Mouse (Mus musculus) adrenal gland, postnatal 36 days (tissue): ENCODE data around the gene Ndufc2. TPM values are rescaled to one million over a fixed set of nuclear protein-coding genes. Genes with fewer than 3 reads are reported as not detected.
A peak's percentile ranks its signal among the peaks of the same experiment; 100 is the strongest.

Experiments used
- DNase-seq, 2 experiments: peaks; one replicate each; pipeline ENCODE4 v3.0.0; 2021; ENCODE audit warnings: mixed read lengths in 1 of 2
- total RNA-seq, 2 experiments: library from RNA; stranded (reverse); gene quantifications; 2 replicates each; pipeline ENCODE4 v1.2.3; 2021

The Ndufc2 gene
- total RNA-seq, 2 experiments from 2014 or later, result 306 to 313 TPM

DNA sequence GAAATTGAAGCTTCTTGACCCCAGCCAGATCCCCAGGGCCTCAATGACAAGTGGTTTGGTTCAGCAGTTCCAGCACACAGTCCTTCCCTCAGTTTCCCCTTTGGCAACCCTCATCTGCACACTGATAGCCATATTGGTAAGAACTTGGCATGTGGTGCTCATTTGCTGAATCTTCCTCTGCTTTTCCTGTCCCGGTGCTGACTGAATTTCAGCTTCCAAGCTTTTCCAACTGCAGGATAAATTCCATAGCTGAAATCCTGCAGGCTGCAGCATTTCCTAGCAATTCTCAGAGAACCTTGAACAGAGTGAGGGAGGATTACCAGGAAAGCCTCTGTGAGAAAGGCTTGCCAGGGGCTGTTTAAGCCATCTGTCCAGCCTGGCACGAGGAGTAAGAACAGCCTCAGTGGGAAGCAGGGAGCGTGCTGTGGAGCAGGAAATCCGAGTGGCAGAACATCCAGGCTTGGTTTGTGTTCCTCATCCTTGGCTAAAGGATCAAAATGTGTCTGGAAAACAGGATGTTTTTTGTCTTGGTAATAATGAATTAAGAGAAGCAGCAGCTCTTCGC lies 12.9 kb upstream of the Ndufc2 start:
- DNase-seq, result no peak

DNA sequence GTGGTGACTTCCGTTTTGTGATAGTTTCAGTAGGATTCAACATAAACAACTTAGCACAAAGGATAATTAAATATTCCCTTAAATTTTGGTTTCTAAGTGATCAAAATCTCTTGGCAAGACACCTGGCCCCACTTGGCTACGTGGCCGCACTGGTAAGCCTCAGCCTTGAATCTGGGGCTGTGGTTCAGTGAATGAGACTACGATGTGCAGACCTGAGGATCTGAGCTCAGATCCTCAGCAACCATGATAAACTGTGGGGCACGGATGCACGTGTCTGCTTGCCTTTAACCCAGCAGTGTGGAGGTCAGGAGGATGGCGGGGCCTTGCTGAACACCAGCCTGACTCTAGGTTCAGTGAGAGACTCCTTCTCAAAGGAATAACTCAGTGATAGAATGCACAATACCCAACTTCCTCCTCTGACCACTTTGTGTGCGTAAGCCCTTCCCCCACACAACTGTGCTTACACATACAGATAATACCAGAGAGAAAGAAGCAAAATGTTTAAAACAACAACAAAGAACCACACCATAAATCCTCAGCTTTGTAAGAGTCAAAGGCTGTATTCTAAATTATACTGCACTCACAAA lies 12.1 kb upstream of the Ndufc2 start:
- DNase-seq, result no peak

DNA sequence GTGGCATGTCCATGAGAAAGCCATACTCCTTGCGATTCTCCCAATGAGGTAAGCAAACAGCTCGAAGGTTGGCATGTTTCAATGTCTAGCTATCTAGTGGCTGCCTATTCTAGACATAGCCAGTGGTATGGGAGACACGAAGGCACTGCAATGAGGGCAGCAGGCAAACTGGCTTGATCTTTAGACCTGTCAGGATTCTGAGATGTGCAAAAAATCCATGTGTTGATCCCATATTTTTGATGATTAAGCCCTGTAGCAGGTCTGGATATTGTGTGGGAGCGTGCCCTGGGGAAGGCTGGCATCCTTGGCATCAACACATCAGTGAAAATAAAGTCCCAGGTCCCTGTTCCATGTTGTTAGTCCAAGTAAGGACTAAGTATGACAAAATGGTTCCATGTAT lies 11.3 kb upstream of the Ndufc2 start:
- no peak for DNase-seq

DNA sequence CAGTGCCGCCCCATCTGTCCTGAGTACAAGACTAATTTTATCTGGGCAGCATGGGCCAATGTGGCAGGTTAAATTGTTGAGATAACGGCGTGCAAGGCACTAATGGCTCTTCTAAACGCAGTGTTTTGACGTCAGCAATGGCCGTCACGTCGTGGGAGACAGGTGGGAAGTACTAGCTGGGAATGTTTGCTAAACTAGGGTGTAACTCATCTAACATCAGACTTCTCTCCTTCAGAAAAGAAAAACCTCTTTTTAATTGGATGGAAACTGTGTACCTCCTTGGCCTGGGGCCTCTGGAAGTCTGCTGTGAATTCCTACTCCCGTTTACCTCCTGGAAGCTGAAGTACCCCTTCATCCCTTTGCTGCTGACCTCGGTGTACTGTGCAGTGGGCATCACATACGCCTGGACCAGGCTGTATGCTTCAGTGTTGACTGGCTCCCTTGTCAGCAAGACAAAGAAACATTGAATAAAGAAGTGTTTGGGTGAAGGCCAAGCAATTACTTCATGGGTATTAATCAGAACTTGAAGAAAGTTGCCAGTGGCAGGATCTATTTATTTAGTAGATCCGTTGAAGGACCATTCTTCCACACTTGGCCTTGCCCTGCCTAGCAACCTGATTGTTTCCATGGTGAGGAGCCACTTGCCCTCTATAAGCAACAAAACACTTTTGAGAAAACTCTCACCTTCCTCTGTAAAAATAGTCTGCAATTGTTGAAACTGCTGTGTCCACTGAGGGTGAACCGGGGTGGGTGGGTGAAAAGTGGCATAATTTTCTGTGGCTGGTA lies 8.3 kb upstream of the Ndufc2 start:
- no peak for DNase-seq

DNA sequence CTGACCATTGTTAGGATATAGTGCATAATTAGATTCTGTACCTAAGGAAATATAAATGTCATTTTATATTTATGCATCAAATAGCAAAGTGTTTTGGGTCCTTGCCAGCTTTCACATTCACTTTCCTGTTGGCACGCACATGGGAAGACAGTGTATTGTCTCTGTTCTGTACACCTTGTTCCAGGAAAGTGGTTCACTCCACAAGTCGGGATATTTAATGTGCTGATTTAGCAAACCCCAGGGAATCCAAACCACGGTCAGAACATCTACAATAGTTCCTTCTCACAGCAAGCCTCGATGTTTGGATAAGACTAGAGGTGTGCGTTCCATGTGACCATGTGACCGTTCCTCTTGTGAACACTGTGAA lies 7.7 kb upstream of the Ndufc2 start:
- no peak for DNase-seq

DNA sequence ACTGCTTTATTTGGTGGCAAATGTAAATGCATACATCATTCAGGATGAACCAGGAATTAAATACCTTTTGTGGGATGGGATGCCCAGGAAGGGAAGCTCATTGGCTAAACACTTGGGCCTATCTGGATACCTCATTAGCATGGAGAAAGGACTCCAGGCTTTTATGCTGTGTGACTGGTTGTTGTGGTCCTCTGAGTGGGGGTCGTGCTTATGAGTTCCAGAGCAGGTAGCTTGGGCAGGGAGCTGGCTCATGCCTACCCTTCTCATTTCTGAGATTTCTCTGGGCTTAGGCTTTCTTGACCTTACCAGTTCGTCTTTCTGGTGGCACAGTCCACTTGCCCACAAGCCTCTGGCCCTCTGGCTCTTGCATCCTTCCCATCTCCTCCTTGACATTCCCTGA lies 5.4 kb upstream of the Ndufc2 start:
- DNase-seq, result no peak

DNA sequence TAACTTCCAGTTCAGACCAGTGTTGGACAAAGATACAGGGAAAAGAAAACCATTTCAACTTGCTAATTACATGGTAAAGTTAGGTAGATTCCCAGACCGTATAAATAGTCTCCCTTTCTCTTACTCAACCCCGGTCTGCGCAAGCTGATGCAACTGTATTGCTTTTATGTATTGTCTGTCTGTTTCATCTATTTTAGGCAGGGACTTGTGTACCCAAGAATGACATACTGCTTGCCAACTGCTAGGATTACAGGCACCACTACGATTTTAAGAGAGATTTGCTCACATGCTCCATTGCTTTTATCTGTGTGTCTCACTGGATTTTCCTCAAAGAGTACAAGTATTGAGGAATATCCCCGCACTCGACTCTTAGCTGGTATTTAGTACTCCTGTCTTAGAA lies 860 bp upstream of the Ndufc2 start:
- no peak for DNase-seq

DNA sequence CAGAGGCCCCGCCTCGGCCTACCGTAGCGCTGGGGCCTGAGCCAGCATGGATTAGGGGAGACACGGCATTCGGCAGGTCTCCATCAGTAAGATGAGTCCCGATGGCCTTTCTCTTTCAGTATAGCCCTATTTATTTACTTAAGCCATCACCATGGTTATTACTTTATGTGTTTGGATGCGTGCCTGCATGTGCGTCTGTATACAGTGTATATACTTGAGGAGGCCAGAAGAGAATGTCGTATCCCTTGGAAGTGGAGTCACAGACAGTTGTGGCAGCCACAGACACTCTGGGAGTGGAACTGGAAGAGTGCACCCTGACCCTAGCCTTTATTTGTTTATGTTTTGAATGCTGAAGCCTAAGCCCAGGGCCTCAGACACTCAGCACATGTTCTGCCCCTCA lies 7.3 kb downstream of the Ndufc2 start:
- no peak for DNase-seq

DNA sequence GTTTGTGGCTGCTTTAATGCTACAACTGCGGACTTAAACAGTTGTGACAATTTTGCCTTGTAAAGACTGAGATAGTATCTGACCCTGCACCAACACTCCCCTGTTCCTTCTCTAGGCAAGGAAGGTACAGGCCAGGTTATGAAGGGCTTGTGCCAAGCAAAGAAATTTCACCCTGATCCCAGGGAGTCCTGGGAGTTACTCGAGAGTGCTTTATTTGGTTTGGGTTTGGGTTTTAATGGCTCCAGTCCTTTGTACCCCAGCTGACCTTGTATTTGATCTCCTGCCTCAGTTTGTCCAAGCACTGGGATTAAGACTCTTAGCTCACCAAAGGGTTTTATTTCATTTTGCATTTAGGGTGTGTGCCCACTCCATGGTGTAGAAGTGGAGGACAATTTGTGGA lies 11.3 kb downstream of the Ndufc2 start:
- DNase-seq, result no peak

DNA sequence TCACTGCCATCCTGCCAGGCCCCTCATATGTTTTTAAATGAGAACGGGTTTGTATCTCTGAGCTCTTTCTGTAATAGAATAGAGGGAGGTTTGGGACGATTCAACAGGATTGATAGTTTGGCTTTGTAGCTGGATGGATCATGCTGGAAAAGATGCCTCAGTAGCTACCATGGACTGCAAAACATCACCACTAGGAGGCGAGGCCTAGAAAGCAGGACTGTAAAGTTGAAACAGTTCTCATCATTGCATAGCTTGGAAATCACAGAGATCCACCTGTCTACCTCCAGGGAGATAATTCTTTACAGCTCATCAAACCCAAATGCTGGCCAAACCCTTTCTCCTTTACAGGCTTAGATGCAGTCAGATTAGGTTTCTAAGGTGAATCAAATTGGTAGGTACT lies 11.8 kb downstream of the Ndufc2 start:
- no peak for DNase-seq

DNA sequence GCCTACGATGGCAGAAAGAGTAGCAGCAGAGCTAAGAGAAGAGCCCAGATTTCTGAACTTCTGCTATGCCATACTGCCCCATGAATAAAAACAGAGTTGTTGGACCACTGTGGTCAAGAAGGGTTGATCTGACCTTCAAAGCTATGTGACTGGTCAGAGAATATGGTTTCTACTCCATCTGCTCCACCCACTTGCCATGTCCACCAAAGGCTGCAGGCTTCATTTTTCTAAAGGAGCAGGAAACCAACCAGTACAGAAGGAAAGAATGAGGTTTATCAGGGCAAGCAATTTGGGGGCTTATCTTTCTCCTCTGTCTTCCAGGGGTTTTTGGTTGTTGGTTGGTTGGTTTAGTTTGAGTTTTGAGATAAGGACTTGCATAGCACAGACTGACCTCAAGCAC lies 14.2 kb downstream of the Ndufc2 start:
- no peak for DNase-seq

DNA sequence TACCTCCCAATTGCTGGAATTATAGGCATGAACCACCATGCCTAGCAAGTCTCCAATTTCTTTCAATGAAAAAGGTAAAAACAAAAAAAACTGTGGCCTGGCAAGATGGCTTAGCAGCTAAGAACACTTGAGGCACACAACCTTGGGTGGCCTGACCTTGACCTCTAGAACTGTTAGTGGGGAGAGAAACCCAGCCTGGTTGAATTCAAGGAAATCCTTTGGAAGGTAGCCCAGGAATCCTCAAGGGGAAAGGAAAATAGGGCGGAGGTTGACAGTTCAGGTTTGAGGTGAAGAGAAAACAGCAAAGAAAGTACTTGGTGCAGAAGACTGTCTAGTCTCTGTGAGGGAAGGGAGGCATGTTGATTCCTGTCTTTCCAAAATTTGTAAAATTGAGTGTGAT lies 14.6 kb downstream of the Ndufc2 start:
- DNase-seq, result peak; percentile 46 to 70

DNA sequence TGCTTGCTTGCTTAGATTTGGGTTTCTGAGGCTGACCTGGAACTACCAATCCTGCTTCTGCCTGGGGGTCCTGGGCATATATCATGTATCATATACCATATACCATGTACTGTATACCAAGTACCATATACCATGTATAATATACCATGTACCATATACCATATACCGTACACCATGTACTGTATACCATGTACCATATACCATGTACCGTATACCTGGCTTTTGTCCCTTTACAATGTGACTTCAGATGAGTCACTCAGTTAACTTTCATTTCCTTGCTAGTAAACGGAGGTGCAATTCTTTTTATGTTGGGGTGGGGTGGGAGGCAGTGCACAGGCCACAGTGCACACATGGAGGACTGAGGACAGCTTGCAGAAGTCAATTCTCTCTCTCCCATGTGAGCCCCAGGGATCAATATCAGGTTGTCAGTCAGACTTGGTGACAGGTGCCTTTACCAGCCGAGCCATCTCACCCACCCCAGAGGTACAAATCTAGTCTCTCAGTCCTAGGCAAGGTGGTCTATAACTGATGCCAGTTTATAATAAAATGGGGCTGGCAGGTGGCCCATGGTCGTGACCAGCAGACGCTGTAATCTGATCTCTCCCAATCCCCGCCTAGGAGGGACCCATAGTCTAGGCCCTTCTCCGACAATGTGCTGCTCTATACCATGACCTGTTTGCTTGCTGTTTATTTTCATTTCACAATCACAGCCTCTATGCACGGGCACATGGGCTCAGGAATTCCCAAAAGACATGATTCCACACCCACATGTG lies 15.3 kb downstream of the Ndufc2 start:
- DNase-seq, result no peak

DNA sequence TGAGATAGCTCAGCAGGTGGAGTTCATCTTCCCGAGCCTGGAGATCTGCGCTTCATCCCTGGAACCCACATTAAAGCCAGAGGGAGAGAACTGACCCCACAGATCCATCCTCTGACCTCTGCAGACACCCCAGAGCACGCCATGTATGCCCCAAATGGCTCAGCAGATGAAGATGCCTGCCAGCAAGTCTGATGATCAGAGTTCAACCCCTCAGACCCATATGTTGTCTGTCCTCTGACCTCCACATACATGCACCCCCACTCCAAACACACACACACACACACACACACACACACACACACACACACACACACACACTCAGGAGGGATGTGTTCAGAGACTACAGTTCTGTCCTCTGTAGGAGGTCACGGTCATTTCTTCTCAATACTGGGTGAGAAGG lies 16.7 kb downstream of the Ndufc2 start:
- no peak for DNase-seq

DNA sequence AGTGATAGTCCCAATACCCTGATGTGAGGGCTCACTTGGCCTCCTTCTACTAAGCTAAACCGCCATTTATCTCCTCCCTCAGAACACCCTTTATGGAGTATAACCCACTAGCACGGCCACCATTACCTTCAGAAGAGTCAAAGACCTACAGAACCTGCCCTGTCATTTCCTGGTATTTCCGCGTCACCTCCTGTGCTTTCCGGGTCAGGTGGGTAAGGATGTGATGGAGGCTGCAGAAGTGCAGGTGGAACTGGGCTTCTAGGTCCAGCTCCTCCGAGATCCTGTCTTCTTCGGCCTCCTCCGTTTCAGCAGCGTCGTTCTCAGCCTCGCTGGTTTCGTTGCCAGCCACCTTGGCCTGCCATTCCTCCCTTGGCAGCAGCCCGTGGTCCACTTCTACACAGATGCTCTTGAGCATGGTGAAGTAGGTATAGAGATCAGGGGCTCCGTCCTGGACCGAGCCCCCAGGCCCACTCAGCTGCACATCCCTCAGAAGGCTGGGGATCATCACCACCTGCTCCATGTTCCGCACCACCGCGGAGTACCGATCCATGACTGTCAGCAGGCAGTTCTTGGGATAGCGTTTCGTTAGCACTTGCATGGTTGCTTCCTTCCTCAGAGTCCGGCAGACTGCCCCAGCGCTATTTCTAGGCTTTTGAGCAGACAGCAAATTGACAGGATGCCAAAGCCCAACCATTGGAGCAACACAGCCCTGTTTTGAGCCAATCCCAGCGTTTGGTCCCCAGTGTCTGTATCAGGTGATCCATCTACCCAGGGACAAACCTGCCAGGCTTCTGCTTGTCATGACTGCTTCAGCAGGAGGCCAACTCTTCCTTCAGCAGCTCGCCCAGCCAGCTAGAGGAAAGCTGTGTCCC lies 17.3 kb downstream of the Ndufc2 start, which contains the start of gene Thrsp:
Gene Thrsp, minus strand, starts transcription at position 825 of the 872 bp plus-strand sequence.
- DNase-seq, result peak; percentile 83 to 85

DNA sequence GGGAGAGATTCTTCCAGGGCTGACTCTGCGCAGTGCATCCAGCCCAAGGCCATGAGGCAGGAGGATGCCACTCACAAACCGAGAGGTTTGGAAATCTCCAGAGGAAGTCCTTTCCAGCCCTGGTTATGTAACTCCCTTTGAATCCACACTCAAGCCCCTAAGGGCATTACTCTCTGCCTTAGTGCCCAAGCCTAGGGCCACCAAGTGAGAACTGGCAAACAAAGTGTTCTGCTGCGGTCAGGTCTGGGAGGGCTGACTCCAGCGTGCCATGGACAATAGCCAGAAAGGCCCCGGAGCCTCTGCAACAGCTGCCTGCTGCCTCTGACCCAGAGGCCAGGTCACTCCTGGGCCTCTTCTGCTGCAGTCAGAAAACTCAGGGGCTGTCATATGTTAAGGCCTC lies 18.9 kb downstream of the Ndufc2 start:
- peak; percentile 77 to 78 for DNase-seq

DNA sequence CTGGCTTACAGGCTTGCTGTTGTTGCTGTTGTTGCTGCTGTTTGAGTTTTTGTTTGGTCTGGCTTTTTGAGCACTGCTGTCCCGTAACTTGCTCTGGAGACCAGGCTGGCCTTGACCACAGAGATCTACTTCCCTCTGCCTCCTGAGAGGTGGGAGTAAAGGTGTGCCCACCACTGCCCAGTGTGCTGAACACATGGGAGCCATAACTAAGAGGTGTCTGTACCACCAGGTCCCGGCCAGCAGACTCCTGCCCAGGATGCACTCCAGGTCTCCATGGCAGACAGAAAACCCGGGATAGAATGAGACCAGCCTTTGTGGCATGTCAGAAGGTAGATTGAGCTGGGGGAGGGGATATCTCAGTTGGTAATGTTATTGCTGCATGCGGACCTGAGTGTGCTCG lies 19.4 kb downstream of the Ndufc2 start:
- no peak for DNase-seq

DNA sequence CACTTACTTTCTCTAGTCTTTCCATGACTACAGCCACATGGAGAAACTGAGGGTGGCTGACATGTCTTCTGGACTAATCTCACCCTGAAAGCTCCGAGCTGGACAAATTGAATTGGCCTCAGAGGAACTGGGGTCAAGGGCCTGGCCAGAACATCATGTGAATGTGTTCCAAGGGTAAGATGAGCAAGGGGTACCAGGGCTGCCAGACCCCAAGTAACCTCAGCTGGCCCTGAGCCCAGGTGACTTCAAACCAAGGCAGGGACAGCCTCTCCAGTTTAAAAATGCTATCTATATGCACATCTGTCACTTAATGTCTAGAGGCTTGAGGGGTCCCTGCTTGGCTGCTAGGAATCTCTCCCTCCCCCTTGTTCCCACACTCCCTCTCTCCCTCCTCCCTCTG lies 20.6 kb downstream of the Ndufc2 start:
- DNase-seq, result peak; percentile 47 to 70

DNA sequence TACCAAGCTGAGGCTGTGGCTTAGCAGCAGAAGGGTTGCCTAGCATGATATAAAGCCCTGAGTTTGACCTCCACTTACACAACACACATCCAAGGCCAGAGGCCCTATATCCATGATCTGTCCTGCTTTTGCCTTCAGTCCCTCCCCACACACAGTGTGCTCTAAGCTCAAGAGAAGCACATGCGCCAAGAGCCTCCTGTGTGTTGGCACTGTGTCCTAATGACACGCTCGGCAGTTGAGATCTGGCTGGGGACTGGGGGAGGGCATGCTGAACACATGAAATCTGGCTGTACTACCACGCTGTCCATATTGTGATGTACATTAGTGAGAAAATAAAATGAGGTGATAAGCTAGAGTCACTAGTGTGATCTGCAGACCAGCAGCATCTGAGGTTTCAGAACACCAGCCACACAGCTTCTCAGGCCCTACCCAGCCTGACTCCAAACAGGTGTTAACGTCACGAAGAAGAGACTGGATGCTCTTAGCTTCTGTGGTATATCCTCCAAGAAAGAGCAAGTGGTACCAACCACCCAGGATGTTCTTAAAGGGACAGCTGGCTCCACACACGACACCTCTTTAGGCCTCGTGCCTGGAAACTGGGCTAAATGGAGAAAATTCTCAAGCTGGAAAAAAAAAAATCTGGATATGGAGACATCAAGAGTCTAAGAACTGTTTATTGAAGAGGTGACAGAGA lies 21.3 kb downstream of the Ndufc2 start:
- peak; percentile 78 to 79 for DNase-seq

DNA sequence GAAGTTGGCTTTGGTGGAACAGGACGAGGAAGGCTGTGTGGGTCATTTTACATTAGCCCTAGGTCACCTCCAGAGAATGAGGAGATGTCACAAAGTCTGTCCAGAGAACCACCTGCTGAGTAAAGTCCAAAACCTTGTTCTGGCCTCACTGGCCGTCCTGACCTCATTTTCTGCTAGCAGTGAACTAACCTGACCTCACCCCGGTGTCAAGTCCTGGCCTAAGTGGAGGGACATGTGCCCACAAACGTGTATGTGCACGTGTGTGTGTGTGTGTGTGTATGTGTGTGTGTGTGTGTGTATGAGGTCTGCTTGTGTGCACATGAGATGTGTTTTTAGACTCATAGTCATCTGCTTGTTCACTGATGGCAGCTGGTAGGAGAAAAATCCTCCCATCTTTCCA lies 24.0 kb downstream of the Ndufc2 start:
- DNase-seq, result no peak

DNA sequence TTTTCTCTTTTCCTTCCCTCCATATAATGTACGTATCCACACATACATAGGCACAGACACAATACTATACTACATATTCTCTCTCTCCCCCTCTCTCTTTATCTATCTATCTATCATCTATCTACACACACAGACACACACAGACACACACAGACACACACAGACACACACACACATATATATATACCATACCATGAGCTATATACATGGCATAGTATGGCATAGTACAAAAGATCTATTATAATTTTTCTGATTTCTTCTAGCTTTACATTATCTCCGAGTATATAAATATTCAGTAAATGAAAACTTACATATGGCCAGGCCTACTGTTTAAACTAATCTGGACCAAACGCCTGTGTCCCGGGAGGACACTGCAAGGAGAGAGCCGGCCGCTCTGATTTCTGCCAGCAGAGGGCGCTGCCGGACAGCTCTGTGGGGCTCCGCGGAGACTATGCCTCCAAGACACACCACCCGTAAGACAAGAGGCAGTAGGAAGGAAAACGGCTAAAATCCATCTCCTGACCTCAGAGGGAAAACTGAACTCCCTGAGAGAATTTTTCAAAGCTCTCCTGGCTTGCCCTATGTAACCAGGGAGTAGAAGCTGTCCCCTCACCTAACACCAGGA lies 24.9 kb downstream of the Ndufc2 start:
- DNase-seq, result peak; percentile 93 to 95
